In the genomic region with DNA sequence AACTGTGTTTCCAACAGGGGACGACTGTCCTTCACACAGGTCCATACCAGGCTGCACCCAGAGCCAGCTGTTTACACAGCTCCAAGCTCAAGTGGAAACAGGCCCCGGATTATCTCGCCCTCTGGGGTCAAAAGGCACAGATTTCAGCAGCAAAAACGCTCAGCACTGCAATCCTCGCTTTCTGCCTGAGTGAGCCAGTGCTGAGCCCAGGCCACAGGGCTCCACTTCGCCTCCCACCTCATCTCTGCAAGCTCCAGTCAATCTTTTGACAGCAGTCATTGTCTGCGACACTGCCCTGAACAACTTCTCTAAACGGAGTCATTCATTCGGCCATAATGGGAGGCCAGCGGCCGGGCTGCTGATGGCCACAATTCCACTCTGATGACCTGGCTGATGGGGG, we compare ENCODE assay signal across 14 mouse cellular contexts. TPM values are rescaled to one million over a fixed set of nuclear protein-coding genes. Genes with fewer than 3 reads are reported as not detected.
DNase-seq lines count a peak whose midpoint lies in the region; ATAC-seq and TF ChIP-seq lines count a peak whose summit lies in the region.
"Had no signal": no experiment of that assay in that cellular context is flagged by ENCODE, and none has a peak within 500 bp of the region (broad histone marks: within the 10 kb centered on the region; RNA-seq: fewer than 3 reads in every experiment).

No protein-coding gene starts in this region.

- H3K27me3 ChIP-seq in midbrain, postnatal 0 days (ENCODE audit: insufficient read depth, low read length) = no peaks in the 10 kb centered on the region
- peaks cover 13% of the 10 kb centered on the region; the same call in 1 of the 2 replicates for H3K27me3 ChIP-seq in midbrain, embryonic 13.5 days
- H3K27me3 ChIP-seq in embryonic facial prominence, embryonic 12.5 days = 0 out of 2 replicates have a peak, but pooled peaks cover 2% of the 10 kb centered on the region

- no peaks in the 10 kb centered on the region for H3K36me3 ChIP-seq in midbrain, postnatal 0 days (ENCODE audit: insufficient read depth, low read length)
- H3K36me3 ChIP-seq in midbrain, embryonic 13.5 days = no peaks in the 10 kb centered on the region
- H3K36me3 ChIP-seq in embryonic facial prominence, embryonic 12.5 days = no peaks in the 10 kb centered on the region

- H3K27ac ChIP-seq in midbrain, postnatal 0 days (ENCODE audit: low read depth, low read length) = no peak overlapping the region
- H3K27ac ChIP-seq in midbrain, embryonic 13.5 days = no peak overlapping the region
- H3K27ac ChIP-seq in embryonic facial prominence, embryonic 12.5 days = no peak overlapping the region
- H3K27ac ChIP-seq: hindbrain, embryonic 14.5 days had no signal

- H3K4me2 ChIP-seq in midbrain, postnatal 0 days (ENCODE audit: low read depth, low read length, poor library complexity, severe bottlenecking) = no peak overlapping the region
- H3K4me2 ChIP-seq in midbrain, embryonic 13.5 days (replicated peaks) = no peak overlapping the region
- H3K4me2 ChIP-seq in embryonic facial prominence, embryonic 12.5 days (replicated peaks) = no peak overlapping the region
- H3K4me2 ChIP-seq: hindbrain, embryonic 14.5 days had no signal

- no peak overlapping the region for H3K9ac ChIP-seq in midbrain, postnatal 0 days (replicated peaks; ENCODE audit: low read length, poor library complexity, severe bottlenecking)
- H3K9ac ChIP-seq in midbrain, embryonic 13.5 days (replicated peaks) = no peak overlapping the region
- no peak overlapping the region for H3K9ac ChIP-seq in embryonic facial prominence, embryonic 12.5 days
- H3K9ac ChIP-seq: hindbrain, embryonic 14.5 days had no signal

- H3K4me1 ChIP-seq in midbrain, postnatal 0 days (ENCODE audit: insufficient read depth, low read length) = no peaks in the 10 kb centered on the region
- peaks cover 3% of the 10 kb centered on the region; the same call in 1 of the 2 replicates for H3K4me1 ChIP-seq in midbrain, embryonic 13.5 days (replicated peaks)
- 0 out of 2 replicates have a peak, but pooled peaks cover 6% of the 10 kb centered on the region for H3K4me1 ChIP-seq in embryonic facial prominence, embryonic 12.5 days

- DNase-seq in midbrain, postnatal 0 days (ENCODE audit: low spot score) = peak; percentile 18
- DNase-seq in kidney, postnatal 4 days = peak; percentile 5 to 35
- peak; percentile 77 for DNase-seq in retina, embryonic 14.5 days (ENCODE audit: low spot score)
- no peak for DNase-seq in lung, postnatal 10 days
- DNase-seq in layer of hippocampus, postnatal 14 days (ENCODE audit: low spot score in 2 of 2) = no peak
- DNase-seq: cerebellum, adult 11 months; spleen, adult 18-20 months; thymus, adult 2 months had no signal

- no peak for ATAC-seq in midbrain, postnatal 0 days (ENCODE audit: low FRiP score)
- ATAC-seq in midbrain, embryonic 13.5 days = no peak
- 0 out of 2 replicates have a peak, but pooled peaks have one; percentile 45 for ATAC-seq in embryonic facial prominence, embryonic 12.5 days (ENCODE audit: insufficient number of reproducible peaks, insufficient read depth, low FRiP score, low TSS enrichment)
- ATAC-seq: lung, postnatal 0 days had no signal

- TF ChIP-seq CTCF in midbrain, postnatal 0 days (IDR thresholded peaks at IDR 0.05) = no peak

- 13% methylated on average over 11 of the region's 11 CpGs for WGBS in midbrain, postnatal 0 days
- WGBS in midbrain, embryonic 13.5 days = 4% methylated on average over 11 of the region's 11 CpGs
- 15% methylated on average over 11 of the region's 11 CpGs for WGBS in embryonic facial prominence, embryonic 12.5 days

- no peaks in the 10 kb centered on the region for H3K9me3 ChIP-seq in midbrain, postnatal 0 days (ENCODE audit: low read length)
- no peaks in the 10 kb centered on the region for H3K9me3 ChIP-seq in midbrain, embryonic 13.5 days
- no peaks in the 10 kb centered on the region for H3K9me3 ChIP-seq in embryonic facial prominence, embryonic 12.5 days

- no peak overlapping the region for H3K4me3 ChIP-seq in midbrain, postnatal 0 days (ENCODE audit: low read depth, low read length)
- H3K4me3 ChIP-seq in midbrain, embryonic 13.5 days (replicated peaks) = no peak overlapping the region
- H3K4me3 ChIP-seq in embryonic facial prominence, embryonic 12.5 days = no peak overlapping the region

RNA-seq across cellular contexts. Expression of gene Hmx1, which starts 36.3 kb away (rescaled TPM):
- total RNA-seq in midbrain, postnatal 0 days (2014; rRNA removed) = not detected in 2 replicates
- not detected in 2 replicates for polyA plus RNA-seq in midbrain, postnatal 0 days (2015; fragmentation: Nextera tagmentation; extraction: Ambion mirVana)
- polyA plus RNA-seq in midbrain, embryonic 13.5 days (2015; fragmentation: Nextera tagmentation; extraction: Ambion mirVana) = not detected in 2 replicates
- 11.1 and 17.3 TPM in 2 replicates for polyA plus RNA-seq in embryonic facial prominence, embryonic 12.5 days (2016; fragmentation: Nextera tagmentation; extraction: Ambion mirVana)
- not detected for total RNA-seq in layer of hippocampus, postnatal 14 days (2021)
- total RNA-seq: layer of hippocampus, adult 18-20 months; left cerebral cortex, postnatal 36 days had no signal
- polyA plus RNA-seq: hindbrain, embryonic 14.5 days; lung, postnatal 0 days had no signal

Comparison
In these comparisons a context has a peak if more than half of its experiments do, and no peak if none do; other contexts are left out.
1. DNase-seq: peak in midbrain, postnatal 0 days (single experiment), kidney, postnatal 4 days (2 of 2) and retina, embryonic 14.5 days (single experiment); none in lung, postnatal 10 days (single experiment) and layer of hippocampus, postnatal 14 days (0 of 2).
2. RNA of gene Hmx1, which starts 36.3 kb away (polyA plus RNA-seq): 11.1 to 17.3 TPM in embryonic facial prominence, embryonic 12.5 days; not detected in midbrain, postnatal 0 days and not detected in midbrain, embryonic 13.5 days; every median in the first group is over 10 times any median in the second.